Mouse (Mus musculus) heart, postnatal 0 days (tissue): ENCODE results near the gene Arhgap23. TPM values are rescaled to one million over a fixed set of nuclear protein-coding genes. Genes with fewer than 3 reads are reported as not detected.

Source experiments
- ATAC-seq: fragments of 200-750 bp; cut with Nextera tagmentation; 2 replicates; pipeline ENCODE4 v1.8.0; 2017; ENCODE audit warnings: low read depth, moderate number of reproducible peaks, moderate library complexity; ENCODE audit not compliant: insufficient read depth
- DNase-seq: peaks from one replicate; pipeline ENCODE4 v3.0.0-alpha.2; 2016; ENCODE audit warnings: low spot score
- H3K27ac ChIP-seq: fragments of 300-500 bp; sonication (generic); 2 replicates; pipeline ENCODE4 v1.5.1; 2014; ENCODE audit warnings: low read depth, mild to moderate bottlenecking
- H3K27me3 ChIP-seq: fragments of 300-500 bp; sonication (generic); 2 replicates; pipeline ENCODE4 v1.6.1; 2014; ENCODE audit warnings: low read length, mixed read lengths; ENCODE audit not compliant: control insufficient read depth, insufficient read depth
- H3K36me3 ChIP-seq: fragments of 300-500 bp; sonication (generic); replicated peaks from 2 replicates; pipeline ENCODE4 v1.6.1; 2014; ENCODE audit warnings: low read length, mixed read lengths; ENCODE audit not compliant: control insufficient read depth, insufficient read depth
- H3K4me1 ChIP-seq: fragments of 300-500 bp; sonication (generic); 2 replicates; pipeline ENCODE4 v1.6.1; 2014; ENCODE audit warnings: antibody characterized with exemption; ENCODE audit not compliant: control insufficient read depth, insufficient read depth
- H3K4me2 ChIP-seq: fragments of 300-500 bp; sonication (generic); 2 replicates; pipeline ENCODE4 v1.6.1; 2014; ENCODE audit warnings: low read depth, mild to moderate bottlenecking, low read length, moderate library complexity
- H3K4me3 ChIP-seq: fragments of 300-500 bp; sonication (generic); 2 replicates; pipeline ENCODE4 v1.5.1; 2014; ENCODE audit warnings: low read depth, low read length
- H3K9ac ChIP-seq: fragments of 300-500 bp; sonication (generic); replicated peaks from 2 replicates; pipeline ENCODE4 v1.6.1; 2014; ENCODE audit warnings: low read depth, low read length, mixed read lengths
- H3K9me3 ChIP-seq: fragments of 300-500 bp; sonication (generic); replicated peaks from 2 replicates; pipeline ENCODE4 v1.6.1; 2016; ENCODE audit warnings: low read length; ENCODE audit not compliant: control insufficient read depth
- CTCF ChIP-seq: IDR thresholded peaks from 2 replicates; pipeline ENCODE4 v1.5.1; 2016; ENCODE audit warnings: antibody characterized with exemption, control low read depth, low read depth
- EP300 ChIP-seq: IDR thresholded peaks from 2 replicates; pipeline ENCODE4 v1.6.1; 2016; ENCODE audit warnings: antibody characterized with exemption, low read depth
- WGBS: fragments of 180-500 bp; shearing (Covaris S2); extraction: QIAGEN DNeasy Blood & Tissue Kit; methylation state at CpG from one replicate; pipeline ENCODE4 v1.1.7; 2014; 5-methylcytosine and 5-hydroxymethylcytosine counted together
- polyA plus RNA-seq: library from polyadenylated mRNA; unstranded; fragments of >200 nt; fragmentation: Nextera tagmentation; extraction: Ambion mirVana; gene quantifications from 2 replicates; pipeline ENCODE4 v1.2.1, GENCODE M21; 2015
- total RNA-seq: library from RNA; depleted of rRNA; stranded (reverse); fragments of >200 nt; gene quantifications from 2 replicates; pipeline ENCODE4 v1.2.3, GENCODE M21; 2014; ENCODE audit warnings: low replicate concordance

Gene Arhgap23
- total and polyA plus RNA-seq, 2 experiments from 2014 or later: 3.8 to 44.0 TPM

DNA sequence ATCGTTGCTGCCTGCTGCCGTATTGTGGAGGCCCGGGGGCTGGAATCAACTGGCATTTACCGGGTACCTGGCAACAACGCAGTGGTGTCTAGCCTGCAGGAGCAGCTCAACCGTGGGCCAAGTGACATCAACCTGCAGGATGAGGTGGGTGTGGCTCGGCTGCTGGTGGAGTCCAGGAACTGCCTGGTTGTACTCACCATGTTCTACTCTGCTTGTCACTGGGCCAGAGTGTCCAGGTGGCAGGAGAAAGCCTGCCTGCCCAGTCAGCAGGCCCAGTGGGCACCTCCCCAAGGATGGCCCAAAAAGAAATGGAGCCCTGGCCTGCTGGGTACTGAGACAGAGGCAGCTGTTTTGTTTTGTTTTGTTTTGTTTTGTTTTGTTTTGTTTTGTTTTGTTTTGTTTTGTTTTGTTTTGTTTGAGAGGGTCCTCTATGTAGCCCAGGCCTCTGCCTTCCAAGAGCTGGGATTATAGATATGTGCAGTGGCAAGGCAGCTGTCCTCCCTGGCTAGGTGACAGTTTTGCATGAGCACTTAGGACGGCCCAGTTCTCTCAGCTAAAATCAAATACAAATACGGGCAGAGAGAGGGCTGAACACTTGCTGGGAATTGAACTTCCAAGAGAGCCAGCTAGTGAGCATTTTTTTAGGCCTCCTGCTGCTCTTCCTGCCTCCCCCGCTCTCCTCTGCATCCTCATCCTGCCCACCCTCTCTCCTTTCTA is 51.3 kb downstream of the Arhgap23 start:
- Histone ChIP-seq H3K4me2 (no peak overlapping the region), H3K4me1 (no peaks in the 10 kb centered on the region), H3K9ac (no peak overlapping the region), H3K4me3 (no peak overlapping the region), H3K36me3 (peaks cover 89% of the 10 kb centered on the region), H3K27ac (no peak overlapping the region), H3K9me3 (no peaks in the 10 kb centered on the region), H3K27me3 (no peaks in the 10 kb centered on the region)
- no peak for DNase-seq
- no peak for TF ChIP-seq EP300
- no peak for TF ChIP-seq CTCF
- ATAC-seq: no peak; the same call in 1 of the 2 replicates
- WGBS: 67% methylated on average over 10 of the region's 10 CpGs

DNA sequence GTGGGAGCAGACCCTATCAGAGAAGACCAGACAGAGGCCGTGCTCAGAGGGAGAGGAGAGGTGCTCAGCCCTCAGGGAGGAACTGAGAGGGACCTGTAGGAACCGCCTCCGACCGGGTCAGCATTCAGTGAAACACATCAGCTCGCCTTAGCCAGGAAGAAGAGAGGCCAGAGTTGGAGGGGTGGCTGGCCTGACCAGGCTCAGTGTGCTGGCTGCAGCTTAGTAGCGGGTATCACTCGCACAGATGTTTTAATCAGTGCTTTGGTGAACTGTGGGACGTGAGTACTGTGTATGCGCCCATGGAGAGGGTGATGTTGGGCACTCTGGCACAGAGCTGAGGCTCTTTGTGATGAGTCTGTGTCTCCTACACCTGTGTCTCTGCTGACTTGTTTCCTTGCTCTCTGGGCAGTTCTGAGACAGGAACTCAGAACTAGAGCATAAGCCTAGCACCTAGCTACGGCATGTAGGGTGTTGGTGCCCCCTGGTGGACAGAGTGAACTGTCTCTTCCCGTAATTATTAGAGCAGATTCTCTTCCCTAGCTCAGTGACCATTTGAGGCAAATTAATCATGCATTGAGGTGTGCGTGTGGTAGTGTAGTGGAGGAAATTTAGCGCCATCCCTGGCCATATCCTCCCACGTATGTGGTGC is 53.4 kb downstream of the Arhgap23 start:
- peaks cover 89% of the 10 kb centered on the region for H3K36me3 ChIP-seq
- no peaks in the 10 kb centered on the region for H3K4me1 ChIP-seq
- peak; percentile 90 for DNase-seq
- no peak overlapping the region for H3K9ac ChIP-seq
- no peaks in the 10 kb centered on the region for H3K9me3 ChIP-seq
- no peaks in the 10 kb centered on the region for H3K27me3 ChIP-seq
- peak; percentile 65; the same call in 1 of the 2 replicates for ATAC-seq
- WGBS: 50% methylated on average over 14 of the region's 14 CpGs
- no peak overlapping the region for H3K4me3 ChIP-seq
- H3K27ac ChIP-seq: no peak overlapping the region
- no peak overlapping the region for H3K4me2 ChIP-seq
- no peak for TF ChIP-seq EP300
- TF ChIP-seq CTCF: peak; percentile 99

DNA sequence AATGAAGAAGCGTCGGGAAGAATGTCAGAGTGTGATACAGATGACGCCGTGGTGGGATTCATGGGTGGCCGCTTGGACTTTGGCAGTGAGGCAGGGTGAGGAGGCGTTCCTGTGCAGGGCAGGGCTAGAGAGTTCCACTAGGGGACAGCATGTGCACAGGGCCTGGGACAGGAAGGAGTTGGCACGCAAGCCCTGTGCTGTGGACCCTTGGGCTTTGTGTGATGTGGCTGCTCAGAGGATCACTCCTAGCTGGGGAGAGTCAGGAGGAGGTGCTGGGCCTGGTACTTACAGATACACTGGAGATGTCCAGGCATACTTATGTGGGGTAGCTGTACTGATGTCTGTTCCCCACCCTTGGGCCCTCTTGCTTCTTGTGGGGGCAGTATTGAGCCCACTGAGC is 54.5 kb downstream of the Arhgap23 start:
- Histone ChIP-seq H3K9me3 (no peaks in the 10 kb centered on the region), H3K4me2 (no peak overlapping the region), H3K27me3 (no peaks in the 10 kb centered on the region), H3K9ac (no peak overlapping the region), H3K4me1 (no peaks in the 10 kb centered on the region), H3K4me3 (no peak overlapping the region), H3K36me3 (peaks cover 89% of the 10 kb centered on the region), H3K27ac (no peak overlapping the region)
- 89% methylated on average over 7 of the region's 7 CpGs for WGBS
- TF ChIP-seq CTCF: no peak
- TF ChIP-seq EP300: no peak
- ATAC-seq: no peak
- no peak for DNase-seq

DNA sequence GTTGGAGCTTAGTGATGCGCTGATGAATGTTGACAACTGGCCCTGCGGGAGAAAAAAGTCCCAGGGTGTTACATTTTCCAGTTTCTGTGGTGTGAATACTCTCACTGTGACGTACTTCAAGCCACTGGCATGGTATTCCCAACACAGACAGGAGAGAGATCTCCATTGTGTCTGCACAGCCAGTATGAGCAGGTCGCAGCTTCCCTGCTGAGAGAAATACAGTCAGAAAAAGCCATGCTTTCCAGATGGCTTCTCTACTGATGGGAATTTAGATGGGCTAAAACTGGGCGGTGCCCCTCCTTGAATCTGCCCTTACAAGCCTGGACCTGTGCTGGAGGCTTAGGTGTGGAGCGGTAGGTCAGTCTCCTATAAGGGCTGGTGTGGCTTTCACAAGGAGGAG is 55.9 kb downstream of the Arhgap23 start:
- DNase-seq: no peak
- TF ChIP-seq EP300 (no peak), CTCF (no peak)
- peaks cover 89% of the 10 kb centered on the region for H3K36me3 ChIP-seq
- H3K27ac ChIP-seq: no peak overlapping the region
- no peak overlapping the region for H3K4me2 ChIP-seq
- no peak overlapping the region for H3K9ac ChIP-seq
- no peak overlapping the region for H3K4me3 ChIP-seq
- ATAC-seq: no peak
- no peaks in the 10 kb centered on the region for H3K4me1 ChIP-seq
- no peaks in the 10 kb centered on the region for H3K9me3 ChIP-seq
- 86% methylated on average over 6 of the region's 6 CpGs for WGBS
- H3K27me3 ChIP-seq: no peaks in the 10 kb centered on the region

DNA sequence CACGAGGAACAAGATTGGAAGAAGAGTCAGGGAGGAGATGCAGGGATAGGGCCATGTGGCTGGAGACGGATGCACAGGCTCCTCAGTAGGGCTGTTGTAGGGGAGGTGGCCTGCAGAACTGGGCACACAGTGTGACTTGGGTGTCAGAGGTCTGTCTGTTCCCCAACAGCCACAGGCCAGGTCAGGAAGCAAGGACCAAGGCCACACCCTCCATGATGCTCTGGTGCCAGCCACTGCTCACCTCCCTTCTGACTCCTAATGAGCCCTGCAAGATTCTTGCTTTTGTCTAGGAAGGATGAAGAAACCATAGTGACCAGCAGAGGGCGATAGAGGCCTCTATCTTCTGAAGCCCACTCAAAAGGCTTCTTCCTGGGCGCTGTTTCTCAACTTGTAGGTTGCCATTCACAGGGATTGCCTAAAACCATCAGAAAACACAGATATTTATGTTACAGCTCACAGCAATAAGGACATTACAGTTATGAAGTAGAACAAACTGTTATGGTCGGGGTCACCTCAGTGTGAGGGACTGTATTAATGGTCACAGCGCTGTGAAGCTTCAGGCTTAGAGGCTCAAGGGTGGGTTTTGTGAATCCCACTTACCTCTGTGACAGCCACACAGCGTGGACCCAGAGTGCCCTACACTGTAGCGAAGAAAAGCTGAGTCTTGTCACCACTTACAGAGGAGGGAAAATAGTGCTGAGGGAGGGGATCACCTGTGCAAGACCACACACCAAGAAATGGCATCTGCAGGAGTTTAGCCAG is 61.2 kb downstream of the Arhgap23 start:
- peak; percentile 42; the same call in 1 of the 2 replicates for ATAC-seq
- no peak for TF ChIP-seq EP300
- peak; percentile 75 for TF ChIP-seq CTCF
- Histone ChIP-seq H3K4me3 (no peak overlapping the region), H3K4me2 (no peak overlapping the region), H3K4me1 (0 out of 2 replicates have a peak, but pooled peaks cover 3% of the 10 kb centered on the region), H3K27me3 (no peaks in the 10 kb centered on the region), H3K9ac (no peak overlapping the region), H3K9me3 (no peaks in the 10 kb centered on the region), H3K36me3 (peaks cover 91% of the 10 kb centered on the region), H3K27ac (no peak overlapping the region)
- peak; percentile 50 for DNase-seq
- WGBS: 60% methylated on average over 8 of the region's 8 CpGs
